Mouse (Mus musculus): ENCODE measurements around the gene Olfr167. TPM values are rescaled to one million over a fixed set of nuclear protein-coding genes. Genes with fewer than 3 reads are reported as not detected.
"Not testable (repeated sequence)": the region's sequence is repeated elsewhere in the genome, so short reads cannot be mapped to it uniquely, and the experiment has no call there.

Gene Olfr167
- polyA plus RNA-seq (2012; rRNA removed) = not detected in 2 replicates

DNA sequence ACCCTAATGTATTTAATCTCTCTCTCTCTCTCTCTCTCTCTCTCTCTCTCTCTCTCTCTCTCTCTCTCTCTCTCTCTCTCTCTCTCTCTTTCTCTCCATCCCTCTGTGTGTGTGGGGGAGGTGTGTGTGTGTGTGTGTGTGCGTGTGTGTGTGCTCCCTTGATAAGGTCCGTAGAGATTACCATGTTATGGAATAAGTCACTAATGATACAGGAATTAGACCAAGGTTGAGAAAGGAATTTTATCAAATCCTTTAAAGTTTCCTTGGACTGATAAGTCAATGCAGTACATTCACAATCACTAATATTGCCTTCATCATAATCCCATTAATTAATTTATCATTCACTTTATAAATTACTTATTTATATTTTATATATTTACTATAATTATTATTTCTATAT lies at the start of gene Olfr167:
Gene Olfr167 (minus strand): TSS at position 101 of the 400 bp plus-strand sequence.
- H3K4me3 ChIP-seq (ENCODE audit: extremely low read depth, insufficient read depth, insufficient read length) = no peak within 1 kb of the TSS
- H3K36me3 ChIP-seq (ENCODE audit: control insufficient read depth, insufficient read depth, low read length) = no peaks in the 10 kb centered on the region
- no peak for TF ChIP-seq CTCF (IDR thresholded peaks at IDR 0.05; ENCODE audit: extremely low read depth, insufficient read depth, insufficient read length, insufficient replicate concordance)
- TF ChIP-seq POLR2A (IDR thresholded peaks at IDR 0.05; ENCODE audit: low read depth, low read length) = no peak
- 80% methylated on average over 2 of the region's 2 CpGs for WGBS
- DNase-seq (ENCODE audit: low read depth in 1 of 2, low spot score in 2 of 2) = no peak
- no peaks in the 10 kb centered on the region for H3K27me3 ChIP-seq (ENCODE audit: control insufficient read depth, insufficient read depth, low read length)
- no peak within 1 kb of the TSS for H3K27ac ChIP-seq (ENCODE audit: insufficient read depth, low read length)
- H3K4me1 ChIP-seq (ENCODE audit: control insufficient read depth, insufficient read depth, insufficient read length) = no peaks in the 10 kb centered on the region

DNA sequence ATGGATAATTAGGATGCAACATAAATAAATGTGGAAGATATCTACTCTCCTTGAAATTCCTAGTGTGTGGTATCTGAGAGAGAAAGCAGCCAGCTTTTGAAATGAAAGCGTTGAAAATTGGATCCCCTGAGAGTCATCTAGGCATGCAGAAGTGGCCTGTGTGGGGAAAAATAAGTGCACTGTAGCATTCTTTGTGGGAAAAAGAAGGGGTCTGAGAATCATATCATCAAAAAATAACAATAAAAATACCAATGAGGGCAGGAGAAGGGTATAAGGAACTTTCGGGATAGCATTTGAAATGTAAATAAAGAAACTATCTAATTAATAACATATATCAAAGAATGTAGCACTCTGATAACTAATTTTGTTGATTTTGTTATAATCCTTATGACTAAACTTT lies 49.6 kb upstream of the Olfr167 start, which contains the start of gene Olfr169:
Gene Olfr169 (minus strand): TSS at position 101 of the 400 bp plus-strand sequence.
- not testable (repeated sequence) for DNase-seq (ENCODE audit: low read depth in 1 of 2, low spot score in 2 of 2); H3K27me3 ChIP-seq (ENCODE audit: control insufficient read depth, insufficient read depth, low read length); H3K4me1 ChIP-seq (ENCODE audit: control insufficient read depth, insufficient read depth, insufficient read length); H3K4me3 ChIP-seq (ENCODE audit: extremely low read depth, insufficient read depth, insufficient read length); H3K27ac ChIP-seq (ENCODE audit: insufficient read depth, low read length); H3K36me3 ChIP-seq (ENCODE audit: control insufficient read depth, insufficient read depth, low read length)
- 84% methylated on average over 2 of the region's 2 CpGs for WGBS

GRCm38 (mm10) chr16:19553429-19553828 lies 31.4 kb upstream of the Olfr167 start:
- H3K4me3 ChIP-seq (ENCODE audit: extremely low read depth, insufficient read depth, insufficient read length); DNase-seq (ENCODE audit: low read depth in 1 of 2, low spot score in 2 of 2); H3K36me3 ChIP-seq (ENCODE audit: control insufficient read depth, insufficient read depth, low read length); H3K27me3 ChIP-seq (ENCODE audit: control insufficient read depth, insufficient read depth, low read length); H3K27ac ChIP-seq (ENCODE audit: insufficient read depth, low read length); H3K4me1 ChIP-seq (ENCODE audit: control insufficient read depth, insufficient read depth, insufficient read length): not testable (repeated sequence)
- WGBS = 86% methylated on average over 7 of the region's 7 CpGs

DNA sequence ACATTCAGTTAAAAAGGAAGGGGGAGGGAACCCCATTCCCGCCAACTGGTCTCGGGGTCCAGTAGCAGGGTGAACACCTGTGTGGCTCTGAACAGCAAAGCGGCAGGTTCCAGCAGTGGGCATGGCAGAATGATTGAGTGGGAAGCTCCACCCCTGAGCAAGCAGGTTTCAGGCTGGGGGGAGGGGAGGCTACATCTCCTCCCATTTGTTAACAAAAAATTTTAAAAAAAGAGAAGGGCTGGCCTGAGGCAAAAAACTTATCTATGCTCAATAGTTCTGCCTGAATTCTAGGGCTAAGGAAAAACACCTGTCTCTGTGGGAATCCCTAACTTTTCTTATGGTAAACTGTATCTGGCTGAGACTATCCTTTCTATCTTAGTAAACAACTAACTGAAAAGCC lies 30.2 kb upstream of the Olfr167 start:
- H3K36me3 ChIP-seq (ENCODE audit: control insufficient read depth, insufficient read depth, low read length); H3K27me3 ChIP-seq (ENCODE audit: control insufficient read depth, insufficient read depth, low read length); H3K27ac ChIP-seq (ENCODE audit: insufficient read depth, low read length); H3K4me3 ChIP-seq (ENCODE audit: extremely low read depth, insufficient read depth, insufficient read length); H3K4me1 ChIP-seq (ENCODE audit: control insufficient read depth, insufficient read depth, insufficient read length); DNase-seq (ENCODE audit: low read depth in 1 of 2, low spot score in 2 of 2): not testable (repeated sequence)
- 95% methylated on average over 3 of the region's 3 CpGs for WGBS

DNA sequence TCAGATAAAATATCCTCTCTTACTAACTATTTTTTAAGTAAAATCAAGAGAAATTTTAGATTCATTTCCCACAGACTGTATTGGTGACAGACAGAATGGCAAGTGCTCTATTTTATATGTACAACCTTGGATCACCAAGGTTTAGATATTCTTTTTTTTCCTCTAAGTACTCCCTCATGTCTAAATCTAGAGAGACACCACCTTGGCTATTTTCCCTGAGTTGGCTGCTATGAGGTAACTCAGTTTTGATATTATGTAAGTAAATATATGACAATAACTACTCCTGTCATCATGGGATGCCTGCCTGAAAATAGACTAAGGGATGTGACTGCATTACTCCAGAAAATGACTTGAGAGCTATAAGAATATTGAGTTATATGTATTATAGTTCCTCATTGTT lies 13.4 kb upstream of the Olfr167 start, which contains the start of gene Olfr168:
Gene Olfr168 (minus strand): TSS at position 101 of the 400 bp plus-strand sequence.
- Histone ChIP-seq H3K27ac (ENCODE audit: insufficient read depth, low read length) (no peak within 1 kb of the TSS), H3K4me3 (ENCODE audit: extremely low read depth, insufficient read depth, insufficient read length) (no peak within 1 kb of the TSS), H3K36me3 (ENCODE audit: control insufficient read depth, insufficient read depth, low read length) (no peaks in the 10 kb centered on the region), H3K4me1 (ENCODE audit: control insufficient read depth, insufficient read depth, insufficient read length) (no peaks in the 10 kb centered on the region), H3K27me3 (ENCODE audit: control insufficient read depth, insufficient read depth, low read length) (no peaks in the 10 kb centered on the region)
- DNase-seq (ENCODE audit: low read depth in 1 of 2, low spot score in 2 of 2) = no peak
- no peak for TF ChIP-seq POLR2A (IDR thresholded peaks at IDR 0.05; ENCODE audit: low read depth, low read length)
- TF ChIP-seq CTCF (IDR thresholded peaks at IDR 0.05; ENCODE audit: extremely low read depth, insufficient read depth, insufficient read length, insufficient replicate concordance) = no peak

DNA sequence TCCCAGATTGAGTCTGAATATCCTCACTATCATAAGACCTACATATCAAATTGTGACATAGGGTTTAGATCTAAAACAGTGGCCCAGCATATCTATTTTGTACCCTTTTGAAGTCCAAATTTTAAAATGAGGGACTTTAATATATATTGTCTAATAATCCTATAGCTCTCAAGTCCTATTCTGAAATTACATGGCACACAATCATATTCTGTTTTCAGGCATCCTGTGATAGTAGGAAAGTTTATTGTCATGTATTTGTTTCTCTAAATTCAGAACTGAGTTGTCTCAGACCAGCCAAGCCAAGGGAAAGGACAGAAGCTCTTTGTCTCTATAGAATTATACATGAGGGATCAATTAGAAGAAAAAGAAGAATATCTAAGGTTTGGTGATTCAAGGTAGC lies 38.7 kb downstream of the Olfr167 start, which contains the start of gene Olfr166:
Gene Olfr166 (plus strand): TSS at position 301 of the 400 bp plus-strand sequence.
- DNase-seq (ENCODE audit: low read depth in 1 of 2, low spot score in 2 of 2) = no peak
- TF ChIP-seq POLR2A (IDR thresholded peaks at IDR 0.05; ENCODE audit: low read depth, low read length) = no peak
- TF ChIP-seq CTCF (IDR thresholded peaks at IDR 0.05; ENCODE audit: extremely low read depth, insufficient read depth, insufficient read length, insufficient replicate concordance) = no peak
- Histone ChIP-seq H3K27me3 (ENCODE audit: control insufficient read depth, insufficient read depth, low read length) (no peaks in the 10 kb centered on the region), H3K27ac (ENCODE audit: insufficient read depth, low read length) (no peak within 1 kb of the TSS), H3K36me3 (ENCODE audit: control insufficient read depth, insufficient read depth, low read length) (no peaks in the 10 kb centered on the region), H3K4me3 (ENCODE audit: extremely low read depth, insufficient read depth, insufficient read length) (no peak within 1 kb of the TSS), H3K4me1 (ENCODE audit: control insufficient read depth, insufficient read depth, insufficient read length) (no peaks in the 10 kb centered on the region)

DNA sequence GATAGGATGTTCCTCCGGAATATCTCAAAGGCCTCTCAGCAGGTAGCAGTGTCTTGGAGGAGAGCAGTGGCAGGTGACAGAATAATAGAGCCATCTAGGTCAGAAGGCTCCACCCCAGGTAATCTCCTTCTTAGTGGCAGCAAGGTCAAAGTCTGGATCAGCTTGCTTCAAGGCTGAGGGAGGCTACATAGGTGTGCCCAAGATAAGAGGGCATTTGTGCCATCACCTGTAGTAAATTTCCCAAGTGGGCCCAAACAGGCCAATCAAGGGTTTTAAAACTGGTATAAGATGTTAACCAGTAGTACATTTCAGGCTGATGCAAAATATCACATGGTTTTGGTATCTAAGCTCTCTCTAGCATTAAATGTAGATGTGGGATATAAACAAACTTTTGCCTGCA lies 57.7 kb downstream of the Olfr167 start:
- H3K4me3 ChIP-seq (ENCODE audit: extremely low read depth, insufficient read depth, insufficient read length) = no peak overlapping the region
- 88% methylated on average over 1 of the region's 1 CpGs for WGBS
- no peak for DNase-seq (ENCODE audit: low read depth in 1 of 2, low spot score in 2 of 2)
- H3K4me1 ChIP-seq (ENCODE audit: control insufficient read depth, insufficient read depth, insufficient read length) = no peaks in the 10 kb centered on the region
- no peaks in the 10 kb centered on the region for H3K27me3 ChIP-seq (ENCODE audit: control insufficient read depth, insufficient read depth, low read length)
- no peak overlapping the region for H3K27ac ChIP-seq (ENCODE audit: insufficient read depth, low read length)
- no peak for TF ChIP-seq CTCF (IDR thresholded peaks at IDR 0.05; ENCODE audit: extremely low read depth, insufficient read depth, insufficient read length, insufficient replicate concordance)
- no peaks in the 10 kb centered on the region for H3K36me3 ChIP-seq (ENCODE audit: control insufficient read depth, insufficient read depth, low read length)

Other genes starting within 250 kb of the Olfr167 start
- gene Olfr164, start 208.2 kb downstream of the Olfr167 start, polyA plus RNA-seq (2012; rRNA removed) = not detected in 2 replicates
- not detected in 2 replicates for gene Olfr165, start 99.1 kb downstream of the Olfr167 start, polyA plus RNA-seq (2012; rRNA removed)
- gene Olfr166, start 38.6 kb downstream of the Olfr167 start, polyA plus RNA-seq (2012; rRNA removed) = 0.07 and 0.08 TPM in 2 replicates
- not detected in 2 replicates for gene Olfr168, start 13.3 kb upstream of the Olfr167 start, polyA plus RNA-seq (2012; rRNA removed)
- not detected in 2 replicates for gene Olfr169, start 49.5 kb upstream of the Olfr167 start, polyA plus RNA-seq (2012; rRNA removed)
- gene Olfr170, start 89.6 kb upstream of the Olfr167 start, polyA plus RNA-seq (2012; rRNA removed) = not detected in 2 replicates
- not detected in 2 replicates for gene Olfr171, start 107.7 kb upstream of the Olfr167 start, polyA plus RNA-seq (2012; rRNA removed)
- 0.06 and 0.11 TPM in 2 replicates for gene Lamp3, start 184.1 kb upstream of the Olfr167 start, polyA plus RNA-seq (2012; rRNA removed)
- gene B3gnt5, start 237.9 kb upstream of the Olfr167 start, polyA plus RNA-seq (2012; rRNA removed) = 6.6 and 6.7 TPM in 2 replicates

All from spleen, adult 2 months (tissue).